Mouse (Mus musculus) embryonic facial prominence, embryonic 13.5 days (tissue): Measurements from ENCODE around the gene Hfe2. TPM values are rescaled to one million over a fixed set of nuclear protein-coding genes. Genes with fewer than 3 reads are reported as not detected.

Source experiments
- ATAC-seq: fragments of 200-750 bp; cut with Nextera tagmentation; 2 replicates; pipeline ENCODE4 v1.8.0; 2017; ENCODE audit warnings: low read depth; ENCODE audit not compliant: insufficient number of reproducible peaks, insufficient read depth, low FRiP score, low TSS enrichment
- H3K27ac ChIP-seq: fragments of 300-500 bp; sonication (generic); 2 replicates; pipeline ENCODE4 v1.5.1; 2015; ENCODE audit warnings: moderate library complexity, mild to moderate bottlenecking, inconsistent platforms
- H3K27me3 ChIP-seq: fragments of 300-500 bp; sonication (generic); 2 replicates; pipeline ENCODE4 v1.6.1; 2015; ENCODE audit warnings: mild to moderate bottlenecking, inconsistent platforms
- H3K36me3 ChIP-seq: fragments of 300-500 bp; sonication (generic); 2 replicates; pipeline ENCODE4 v1.6.1; 2015; ENCODE audit warnings: mild to moderate bottlenecking, inconsistent platforms
- H3K4me1 ChIP-seq: fragments of 300-500 bp; sonication (generic); 2 replicates; pipeline ENCODE4 v1.6.1; 2015; ENCODE audit warnings: inconsistent platforms
- H3K4me2 ChIP-seq: fragments of 300-500 bp; sonication (generic); 2 replicates; pipeline ENCODE4 v1.6.1; 2015; ENCODE audit warnings: moderate library complexity, mild to moderate bottlenecking, inconsistent platforms
- H3K4me3 ChIP-seq: fragments of 300-500 bp; sonication (generic); 2 replicates; pipeline ENCODE4 v1.5.1; 2015; ENCODE audit warnings: mild to moderate bottlenecking, inconsistent platforms
- H3K9ac ChIP-seq: fragments of 300-500 bp; sonication (generic); 2 replicates; pipeline ENCODE4 v1.6.1; 2015; ENCODE audit warnings: mild to moderate bottlenecking, inconsistent platforms
- H3K9me3 ChIP-seq: fragments of 300-500 bp; sonication (generic); 2 replicates; pipeline ENCODE4 v1.6.1; 2016; ENCODE audit warnings: inconsistent platforms
- WGBS: fragments of 180-500 bp; shearing (Covaris S2); methylation state at CpG from one replicate; pipeline ENCODE4 v1.1.7; 2015; ENCODE audit warnings: mixed read lengths; 5-methylcytosine and 5-hydroxymethylcytosine counted together
- polyA plus RNA-seq: library from polyadenylated mRNA; unstranded; fragments of >200 nt; fragmentation: Nextera tagmentation; extraction: Ambion mirVana; gene quantifications from 2 replicates; pipeline ENCODE4 v1.2.1, GENCODE M21; 2015

The Hfe2 gene
- polyA plus RNA-seq, 1 experiment from 2014 or later = 1.9 TPM

- no peaks in the 10 kb centered on the region for H3K9me3 ChIP-seq
- no peaks in the 10 kb centered on the region for H3K27me3 ChIP-seq
- no peak overlapping the region for H3K4me3 ChIP-seq
- no peak overlapping the region for H3K4me2 ChIP-seq
- no peaks in the 10 kb centered on the region for H3K36me3 ChIP-seq
- H3K9ac ChIP-seq = no peak overlapping the region
- 0 out of 2 replicates have a peak overlapping the region, but pooled peaks have one; percentile 16 for H3K27ac ChIP-seq
- WGBS = 78% methylated on average over 6 of the region's 6 CpGs
- H3K4me1 ChIP-seq = peaks cover 31% of the 10 kb centered on the region
- ATAC-seq = no peak
Measured at GRCm38 (mm10) chr3:96554251-96554650, 29.3 kb downstream of the Hfe2 start.

GRCm38 (mm10) chr3:96555041-96555596 lies 30.1 kb downstream of the Hfe2 start:
- Histone ChIP-seq H3K9ac (no peak overlapping the region), H3K36me3 (peaks cover 8% of the 10 kb centered on the region), H3K4me2 (no peak overlapping the region), H3K4me3 (no peak overlapping the region), H3K4me1 (peaks cover 40% of the 10 kb centered on the region), H3K9me3 (no peaks in the 10 kb centered on the region), H3K27ac (peak overlapping the region; percentile 80), H3K27me3 (no peaks in the 10 kb centered on the region)
- 47% methylated on average over 12 of the region's 12 CpGs for WGBS
- ATAC-seq = no peak

GRCm38 (mm10) chr3:96555999-96556614 lies 31.1 kb downstream of the Hfe2 start:
- peak overlapping the region; percentile 93; the same call in 1 of the 2 replicates for H3K9ac ChIP-seq
- ATAC-seq = no peak
- H3K4me1 ChIP-seq = peaks cover 50% of the 10 kb centered on the region
- peak overlapping the region; percentile 79 for H3K4me3 ChIP-seq
- 0 out of 2 replicates have a peak overlapping the region, but pooled peaks have one; percentile 80 for H3K27ac ChIP-seq
- 74% methylated on average over 15 of the region's 15 CpGs for WGBS
- H3K36me3 ChIP-seq = peaks cover 18% of the 10 kb centered on the region
- no peaks in the 10 kb centered on the region for H3K27me3 ChIP-seq
- no peaks in the 10 kb centered on the region for H3K9me3 ChIP-seq
- peak overlapping the region; percentile 89 for H3K4me2 ChIP-seq

GRCm38 (mm10) chr3:96556651-96557635 lies 32.0 kb downstream of the Hfe2 start:
- no peaks in the 10 kb centered on the region for H3K27me3 ChIP-seq
- H3K4me1 ChIP-seq = peaks cover 47% of the 10 kb centered on the region
- peak overlapping the region; percentile 93 for H3K9ac ChIP-seq
- peaks cover 22% of the 10 kb centered on the region for H3K36me3 ChIP-seq
- peak overlapping the region; percentile 92 for H3K27ac ChIP-seq
- 3% methylated on average over 22 of the region's 22 CpGs for WGBS
- H3K4me3 ChIP-seq = peak overlapping the region; percentile 79
- H3K4me2 ChIP-seq = peak overlapping the region; percentile 89
- no peak for ATAC-seq
- H3K9me3 ChIP-seq = no peaks in the 10 kb centered on the region

- peak within 1 kb of the TSS; percentile 92 for H3K27ac ChIP-seq
- H3K4me1 ChIP-seq = peaks cover 46% of the 10 kb centered on the region
- peaks cover 22% of the 10 kb centered on the region for H3K36me3 ChIP-seq
- peak within 1 kb of the TSS; percentile 93 for H3K9ac ChIP-seq
- peak within 1 kb of the TSS; percentile 79 for H3K4me3 ChIP-seq
- ATAC-seq = peak; percentile 99
- peak within 1 kb of the TSS; percentile 89 for H3K4me2 ChIP-seq
- H3K27me3 ChIP-seq = no peaks in the 10 kb centered on the region
- WGBS = under 1% methylated on average over 26 of the region's 26 CpGs
- no peaks in the 10 kb centered on the region for H3K9me3 ChIP-seq
Measured at GRCm38 (mm10) chr3:96557694-96558093, 32.7 kb downstream of the Hfe2 start, which contains the start of gene Txnip. TSS of gene Txnip (plus strand) at chr3:96557957.

GRCm38 (mm10) chr3:96558159-96558558 lies 33.2 kb downstream of the Hfe2 start:
- ATAC-seq = no peak
- Histone ChIP-seq H3K4me3 (peak overlapping the region; percentile 79), H3K27ac (peak overlapping the region; percentile 91), H3K4me1 (peaks cover 46% of the 10 kb centered on the region), H3K4me2 (peak overlapping the region; percentile 89), H3K27me3 (no peaks in the 10 kb centered on the region), H3K9me3 (no peaks in the 10 kb centered on the region), H3K9ac (peak overlapping the region; percentile 93), H3K36me3 (peaks cover 22% of the 10 kb centered on the region)
- under 1% methylated on average over 17 of the region's 17 CpGs for WGBS

GRCm38 (mm10) chr3:96558668-96559196 lies 33.8 kb downstream of the Hfe2 start:
- WGBS = 46% methylated on average over 10 of the region's 10 CpGs
- Histone ChIP-seq H3K4me1 (peaks cover 46% of the 10 kb centered on the region), H3K27ac (peak overlapping the region; percentile 91), H3K9ac (peak overlapping the region; percentile 93), H3K4me3 (peak overlapping the region; percentile 79), H3K4me2 (peak overlapping the region; percentile 89), H3K9me3 (no peaks in the 10 kb centered on the region), H3K36me3 (peaks cover 22% of the 10 kb centered on the region), H3K27me3 (no peaks in the 10 kb centered on the region)
- ATAC-seq = no peak

- WGBS = 78% methylated on average over 12 of the region's 12 CpGs
- H3K4me3 ChIP-seq = peak overlapping the region; percentile 79
- peak overlapping the region; percentile 89 for H3K4me2 ChIP-seq
- H3K9me3 ChIP-seq = no peaks in the 10 kb centered on the region
- H3K27me3 ChIP-seq = no peaks in the 10 kb centered on the region
- H3K9ac ChIP-seq = peak overlapping the region; percentile 93
- peaks cover 54% of the 10 kb centered on the region for H3K4me1 ChIP-seq
- no peak overlapping the region for H3K27ac ChIP-seq
- ATAC-seq = no peak
- peaks cover 22% of the 10 kb centered on the region for H3K36me3 ChIP-seq
Measured at GRCm38 (mm10) chr3:96559398-96559910, 34.5 kb downstream of the Hfe2 start.

- Histone ChIP-seq H3K4me3 (peak overlapping the region; percentile 79), H3K27me3 (no peaks in the 10 kb centered on the region), H3K36me3 (peaks cover 22% of the 10 kb centered on the region), H3K27ac (peak overlapping the region; percentile 33; the same call in 1 of the 2 replicates), H3K4me1 (peaks cover 52% of the 10 kb centered on the region), H3K4me2 (peak overlapping the region; percentile 89), H3K9ac (peak overlapping the region; percentile 93), H3K9me3 (no peaks in the 10 kb centered on the region)
- ATAC-seq = no peak
- 88% methylated on average over 23 of the region's 23 CpGs for WGBS
Measured at GRCm38 (mm10) chr3:96559911-96560850, 35.2 kb downstream of the Hfe2 start.

GRCm38 (mm10) chr3:96560881-96561668 lies 36.1 kb downstream of the Hfe2 start:
- 90% methylated on average over 9 of the region's 9 CpGs for WGBS
- H3K4me3 ChIP-seq = peak overlapping the region; percentile 79
- peak overlapping the region; percentile 28 for H3K27ac ChIP-seq
- peaks cover 22% of the 10 kb centered on the region for H3K36me3 ChIP-seq
- no peaks in the 10 kb centered on the region for H3K27me3 ChIP-seq
- ATAC-seq = no peak
- H3K9ac ChIP-seq = peak overlapping the region; percentile 93; the same call in 1 of the 2 replicates
- H3K4me2 ChIP-seq = peak overlapping the region; percentile 89
- H3K4me1 ChIP-seq = peaks cover 44% of the 10 kb centered on the region
- H3K9me3 ChIP-seq = no peaks in the 10 kb centered on the region
